ENCODE assay signal across 11 mouse cellular contexts in genomic region chr2:26341510-26341981, GRCm38 (mm10). TPM values are rescaled to one million over a fixed set of nuclear protein-coding genes. Genes with fewer than 3 reads are reported as not detected.
DNase-seq lines count a peak whose midpoint lies in the region; ATAC-seq lines count a peak whose summit lies in the region.
"Had no signal": no experiment of that assay in that cellular context is flagged by ENCODE, and none has a peak within 500 bp of the region (broad histone marks: within the 10 kb centered on the region; RNA-seq: fewer than 3 reads in every experiment).

No protein-coding gene starts in this region.

- 93% methylated on average over 2 of the region's 2 CpGs for WGBS in embryonic facial prominence, embryonic 12.5 days
- WGBS in embryonic facial prominence, embryonic 10.5 days: 98% methylated on average over 2 of the region's 2 CpGs

- no peak for ATAC-seq in embryonic facial prominence, embryonic 12.5 days (ENCODE audit: insufficient number of reproducible peaks, insufficient read depth, low FRiP score, low TSS enrichment)

- H3K4me1 ChIP-seq in embryonic facial prominence, embryonic 12.5 days: no peaks in the 10 kb centered on the region
- peaks cover 4% of the 10 kb centered on the region; the same call in 1 of the 2 replicates for H3K4me1 ChIP-seq in embryonic facial prominence, embryonic 10.5 days

- no peak overlapping the region for H3K4me2 ChIP-seq in embryonic facial prominence, embryonic 12.5 days (replicated peaks)
- H3K4me2 ChIP-seq: liver, embryonic 15.5 days had no signal

- H3K9me3 ChIP-seq in embryonic facial prominence, embryonic 12.5 days: no peaks in the 10 kb centered on the region
- no peaks in the 10 kb centered on the region for H3K9me3 ChIP-seq in embryonic facial prominence, embryonic 10.5 days
- H3K9me3 ChIP-seq: liver, embryonic 15.5 days had no signal

- 0 out of 2 replicates have a peak overlapping the region, but pooled peaks have one; percentile 12 for H3K27ac ChIP-seq in embryonic facial prominence, embryonic 12.5 days
- H3K27ac ChIP-seq in embryonic facial prominence, embryonic 10.5 days (replicated peaks): no peak overlapping the region; the same call in 1 of the 2 replicates
- H3K27ac ChIP-seq: liver, embryonic 15.5 days had no signal

- no peak for DNase-seq in embryonic facial prominence, embryonic 10.5 days (ENCODE audit: low spot score)
- DNase-seq in left cerebral cortex, adult 8-10 months (ENCODE audit: low spot score in 2 of 2): peak; percentile 52 to 66
- DNase-seq in left cerebral cortex, postnatal 4 days: no peak
- DNase-seq in heart, postnatal 4 days: peak; percentile 52
- peak; percentile 44 for DNase-seq in lung, postnatal 36 days
- DNase-seq in cerebellum, postnatal 14 days: no peak
- DNase-seq in thymus, postnatal 4 days: no peak
- DNase-seq: thymus, postnatal 25 days had no signal

- intact Hi-C loops in left cerebral cortex, postnatal 4 days (cut with DNase I): no loop called here

- no peak overlapping the region for H3K9ac ChIP-seq in embryonic facial prominence, embryonic 12.5 days
- H3K9ac ChIP-seq: liver, embryonic 15.5 days had no signal

- no peaks in the 10 kb centered on the region for H3K27me3 ChIP-seq in embryonic facial prominence, embryonic 12.5 days
- no peaks in the 10 kb centered on the region for H3K27me3 ChIP-seq in embryonic facial prominence, embryonic 10.5 days (replicated peaks; ENCODE audit: low read depth, poor library complexity, severe bottlenecking)
- H3K27me3 ChIP-seq: liver, embryonic 15.5 days had no signal

- peaks cover 79% of the 10 kb centered on the region for H3K36me3 ChIP-seq in embryonic facial prominence, embryonic 12.5 days
- peaks cover 83% of the 10 kb centered on the region for H3K36me3 ChIP-seq in embryonic facial prominence, embryonic 10.5 days (replicated peaks)
- H3K36me3 ChIP-seq: liver, embryonic 15.5 days had no signal

- H3K4me3 ChIP-seq in embryonic facial prominence, embryonic 12.5 days: no peak overlapping the region
- no peak overlapping the region for H3K4me3 ChIP-seq in embryonic facial prominence, embryonic 10.5 days
- H3K4me3 ChIP-seq: liver, embryonic 15.5 days had no signal

RNA-seq across cellular contexts. Expression of gene Dnlz, which starts 10.4 kb away (rescaled TPM):
- polyA plus RNA-seq in embryonic facial prominence, embryonic 12.5 days (2016; fragmentation: Nextera tagmentation; extraction: Ambion mirVana): 31.8 and 33.1 TPM in 2 replicates
- polyA plus RNA-seq in embryonic facial prominence, embryonic 10.5 days (2016; fragmentation: Nextera tagmentation; extraction: Ambion mirVana): 31.5 and 32.2 TPM in 2 replicates
- 10 to 100 TPM; 24.5 to 27.8 (median 26.1) TPM for total RNA-seq in left cerebral cortex, adult 8-10 months (2022)
- 10 to 100 TPM; 23.3 to 25.8 TPM for total RNA-seq in left cerebral cortex, postnatal 4 days (2021)
- total RNA-seq in heart, postnatal 4 days (2021): 10 to 100 TPM; 16.1 to 16.6 TPM

RNA-seq across cellular contexts. Expression of gene Card9, which starts 19.2 kb away (rescaled TPM):
- 0.87 and 0.97 TPM in 2 replicates for polyA plus RNA-seq in embryonic facial prominence, embryonic 12.5 days (2016; fragmentation: Nextera tagmentation; extraction: Ambion mirVana)
- polyA plus RNA-seq in embryonic facial prominence, embryonic 10.5 days (2016; fragmentation: Nextera tagmentation; extraction: Ambion mirVana): 0.87 and 0.96 TPM in 2 replicates
- total RNA-seq in left cerebral cortex, adult 8-10 months (2022): 1 to 10 TPM; 1.6 to 3.9 (median 3.0) TPM
- total RNA-seq in left cerebral cortex, postnatal 4 days (2021): 1 to 10 TPM; 1.1 to 1.4 TPM
- total RNA-seq in heart, postnatal 4 days (2021): under 1 TPM; 0.60 to 0.95 TPM

RNA-seq across cellular contexts. Expression of gene Gpsm1, which starts 26.2 kb away (rescaled TPM):
- 82.6 and 91.1 TPM in 2 replicates for polyA plus RNA-seq in embryonic facial prominence, embryonic 12.5 days (2016; fragmentation: Nextera tagmentation; extraction: Ambion mirVana)
- 96.7 and 97.2 TPM in 2 replicates for polyA plus RNA-seq in embryonic facial prominence, embryonic 10.5 days (2016; fragmentation: Nextera tagmentation; extraction: Ambion mirVana)
- 10 to 100 TPM; 58.9 to 66.8 (median 60.5) TPM for total RNA-seq in left cerebral cortex, adult 8-10 months (2022)
- 100 to 1,000 TPM; 179 to 190 TPM for total RNA-seq in left cerebral cortex, postnatal 4 days (2021)
- 100 to 1,000 TPM; 142 to 153 TPM for total RNA-seq in heart, postnatal 4 days (2021)

RNA-seq across cellular contexts. Expression of gene Snapc4, which starts 38.9 kb away (rescaled TPM):
- 39.2 and 42.7 TPM in 2 replicates for polyA plus RNA-seq in embryonic facial prominence, embryonic 12.5 days (2016; fragmentation: Nextera tagmentation; extraction: Ambion mirVana)
- 39.3 and 39.8 TPM in 2 replicates for polyA plus RNA-seq in embryonic facial prominence, embryonic 10.5 days (2016; fragmentation: Nextera tagmentation; extraction: Ambion mirVana)
- total RNA-seq in left cerebral cortex, adult 8-10 months (2022): 10 to 100 TPM; 52.6 to 88.3 (median 75.3) TPM
- 100 to 1,000 TPM in 1 of 2 experiments, 10 to 100 TPM in 1; 86.5 to 101 TPM for total RNA-seq in left cerebral cortex, postnatal 4 days (2021)
- 10 to 100 TPM; 20.8 to 21.0 TPM for total RNA-seq in heart, postnatal 4 days (2021)

RNA-seq across cellular contexts. Expression of gene Ccdc187, which starts 47.2 kb away (rescaled TPM):
- 0.08 and 0.18 TPM in 2 replicates for polyA plus RNA-seq in embryonic facial prominence, embryonic 12.5 days (2016; fragmentation: Nextera tagmentation; extraction: Ambion mirVana)
- 0.03 and 0.04 TPM in 2 replicates for polyA plus RNA-seq in embryonic facial prominence, embryonic 10.5 days (2016; fragmentation: Nextera tagmentation; extraction: Ambion mirVana)
- 1 to 10 TPM; 6.0 to 6.7 (median 6.4) TPM for total RNA-seq in left cerebral cortex, adult 8-10 months (2022)
- 1 to 10 TPM; 1.9 TPM for total RNA-seq in left cerebral cortex, postnatal 4 days (2021)
- total RNA-seq in heart, postnatal 4 days (2021): under 1 TPM; 0.81 to 0.92 TPM
- total RNA-seq: gastrocnemius, adult 18-20 months had no signal

Comparison
In these comparisons a context has a peak if more than half of its experiments do, and no peak if none do; other contexts are left out.
1. DNase-seq: peak in left cerebral cortex, adult 8-10 months (2 of 2), heart, postnatal 4 days (single experiment) and lung, postnatal 36 days (single experiment); none in embryonic facial prominence, embryonic 10.5 days (single experiment), left cerebral cortex, postnatal 4 days (single experiment), cerebellum, postnatal 14 days (0 of 2) and thymus, postnatal 4 days (single experiment).